Mouse (Mus musculus): ENCODE measurements around the gene Olfr963. TPM values are rescaled to one million over a fixed set of nuclear protein-coding genes. Genes with fewer than 3 reads are reported as not detected.

The Olfr963 gene
- not detected in 2 replicates for polyA plus RNA-seq (2012; rRNA removed)

GRCm38 (mm10) chr9:39666905-39667304, at the start of gene Olfr963:
Gene Olfr963 (plus strand): TSS chr9:39667205.

GRCm38 (mm10) chr9:39621073-39621472, 45.9 kb upstream of the Olfr963 start, which contains the start of gene Olfr960:
Gene Olfr960 (plus strand): TSS chr9:39621373.

GRCm38 (mm10) chr9:39644785-39645184, 22.2 kb upstream of the Olfr963 start, which contains the start of gene Olfr961:
Gene Olfr961 (plus strand): TSS chr9:39645085.

DNA sequence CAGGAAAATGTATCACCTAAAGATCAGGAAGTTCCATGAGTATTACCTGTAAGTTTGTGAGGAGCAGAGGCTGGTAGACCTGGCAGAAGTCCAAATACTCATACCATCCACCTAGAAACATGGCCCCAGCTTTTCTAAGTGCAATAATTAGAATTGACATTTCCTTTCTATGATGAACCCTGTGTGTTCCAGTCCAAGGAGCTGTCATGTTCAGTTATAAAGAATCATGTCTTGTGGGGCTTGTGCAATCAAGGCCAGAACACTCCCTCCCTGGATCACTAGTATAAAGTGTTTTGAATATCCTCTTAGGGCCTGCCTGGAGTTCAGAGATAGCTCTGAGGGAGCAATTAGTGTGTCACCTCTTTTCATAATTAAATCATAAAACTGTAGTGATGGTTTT, 40.0 kb downstream of the Olfr963 start, which contains the start of gene Olfr149:
Gene Olfr149, minus strand, starts transcription at position 101 of the 400 bp plus-strand sequence.

GRCm38 (mm10) chr9:39711053-39711452, 44.0 kb downstream of the Olfr963 start, which contains the start of gene Olfr965:
Gene Olfr965 (plus strand): TSS chr9:39711353.

Other genes with a start within 250 kb of the Olfr963 start
- not detected in 2 replicates for gene Olfr952, start 240.1 kb upstream of the Olfr963 start, polyA plus RNA-seq (2012; rRNA removed)
- gene Olfr954, start 210.5 kb upstream of the Olfr963 start, polyA plus RNA-seq (2012; rRNA removed) = not detected in 2 replicates
- gene Olfr955, start 195.3 kb upstream of the Olfr963 start, polyA plus RNA-seq (2012; rRNA removed) = not detected in 2 replicates
- not detected in 2 replicates for gene Olfr44, start 173.2 kb upstream of the Olfr963 start, polyA plus RNA-seq (2012; rRNA removed)
- not detected in 2 replicates for gene Olfr957, start 151.4 kb upstream of the Olfr963 start, polyA plus RNA-seq (2012; rRNA removed)
- not detected in 2 replicates for gene Olfr958, start 113.2 kb upstream of the Olfr963 start, polyA plus RNA-seq (2012; rRNA removed)
- gene Olfr959, start 91.6 kb upstream of the Olfr963 start, polyA plus RNA-seq (2012; rRNA removed) = not detected in 2 replicates
- gene AW551984, start 62.8 kb upstream of the Olfr963 start, polyA plus RNA-seq (2012; rRNA removed) = 2.6 and 7.9 TPM in 2 replicates
- not detected in 2 replicates for gene Olfr148, start 56.5 kb upstream of the Olfr963 start, polyA plus RNA-seq (2012; rRNA removed)
- gene Olfr960, start 45.8 kb upstream of the Olfr963 start, polyA plus RNA-seq (2012; rRNA removed) = not detected in 2 replicates
- not detected in 2 replicates for gene Olfr961, start 22.1 kb upstream of the Olfr963 start, polyA plus RNA-seq (2012; rRNA removed)
- not detected in 2 replicates for gene Olfr149, start 39.9 kb downstream of the Olfr963 start, polyA plus RNA-seq (2012; rRNA removed)
- gene Olfr965, start 44.1 kb downstream of the Olfr963 start, polyA plus RNA-seq (2012; rRNA removed) = not detected in 2 replicates
- gene Olfr150, start 63.8 kb downstream of the Olfr963 start, polyA plus RNA-seq (2012; rRNA removed) = not detected in 2 replicates
- gene Olfr967, start 79.0 kb downstream of the Olfr963 start, polyA plus RNA-seq (2012; rRNA removed) = not detected in 2 replicates
- gene Olfr968, start 116.0 kb downstream of the Olfr963 start, polyA plus RNA-seq (2012; rRNA removed) = not detected in 2 replicates
- gene Olfr969, start 123.7 kb downstream of the Olfr963 start, polyA plus RNA-seq (2012; rRNA removed) = not detected in 2 replicates
- not detected in 2 replicates for gene Olfr970, start 141.7 kb downstream of the Olfr963 start, polyA plus RNA-seq (2012; rRNA removed)
- gene Olfr971, start 169.7 kb downstream of the Olfr963 start, polyA plus RNA-seq (2012; rRNA removed) = not detected in 2 replicates
- not detected in 2 replicates for gene Olfr972, start 199.2 kb downstream of the Olfr963 start, polyA plus RNA-seq (2012; rRNA removed)
- gene Olfr229, start 240.1 kb downstream of the Olfr963 start, polyA plus RNA-seq (2012; rRNA removed) = not detected in 2 replicates